14 mouse cellular contexts compared by ENCODE assay signal in genomic region chr8:118809660-118810059, GRCm38 (mm10).
"Had no signal": no experiment of that assay in that cellular context is flagged by ENCODE, and none has a peak within 500 bp of the region (broad histone marks: within the 10 kb centered on the region; RNA-seq: fewer than 3 reads in every experiment).

No protein-coding gene starts in this region.

- DNase-seq: liver, embryonic 13.5 days; liver, postnatal 0 days; lung, adult 2 months; lung, postnatal 14 days; lung, postnatal 36 days; midbrain, embryonic 14.5 days; retina, postnatal 1 day; right cerebral cortex, adult 18-20 months; right cerebral cortex, postnatal 14 days; spleen, adult 18-20 months; thymus, adult 18-20 months; thymus, postnatal 14 days; thymus, postnatal 36 days had no signal

- ATAC-seq: liver, postnatal 0 days; lung, postnatal 0 days had no signal
